Mouse (Mus musculus) olfactory bulb, adult 2 months (tissue): ENCODE measurements around the gene Anln.

Experiments used
- CTCF ChIP-seq: fragments of 200-500 bp; IDR thresholded peaks from 2 replicates; pipeline ENCODE4 v1.5.1; 2012; ENCODE audit warnings: low read depth, mild to moderate bottlenecking, low read length, moderate library complexity; ENCODE audit not compliant: insufficient read depth
- POLR2A ChIP-seq: fragments of 200-500 bp; IDR thresholded peaks from 2 replicates; pipeline ENCODE4 v1.6.1; 2012; ENCODE audit warnings: mild to moderate bottlenecking, low read depth, low read length, moderate library complexity; ENCODE audit not compliant: insufficient read depth

DNA sequence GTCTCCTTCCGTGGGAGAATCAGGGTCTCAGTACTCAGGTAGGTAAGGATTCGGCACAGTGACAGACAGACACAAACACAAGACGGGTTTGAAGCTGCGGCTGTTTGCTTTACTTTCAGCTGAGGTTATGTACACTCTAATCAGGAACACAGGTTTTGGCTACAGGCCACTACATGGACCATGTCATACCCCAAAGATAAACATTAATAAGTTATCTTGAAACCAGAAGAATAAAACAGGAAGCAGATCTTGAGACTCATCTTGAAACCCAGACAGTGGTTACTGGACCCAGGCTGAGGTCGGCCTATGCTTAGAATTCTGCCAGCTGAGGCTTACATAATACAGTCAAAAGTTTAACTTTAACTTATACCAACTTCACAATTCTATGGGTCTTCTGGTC lies 75.8 kb downstream of the Anln start:
- TF ChIP-seq CTCF = no peak
- TF ChIP-seq POLR2A = no peak
